ENCODE assay signal across 9 mouse cellular contexts in the genomic region with DNA sequence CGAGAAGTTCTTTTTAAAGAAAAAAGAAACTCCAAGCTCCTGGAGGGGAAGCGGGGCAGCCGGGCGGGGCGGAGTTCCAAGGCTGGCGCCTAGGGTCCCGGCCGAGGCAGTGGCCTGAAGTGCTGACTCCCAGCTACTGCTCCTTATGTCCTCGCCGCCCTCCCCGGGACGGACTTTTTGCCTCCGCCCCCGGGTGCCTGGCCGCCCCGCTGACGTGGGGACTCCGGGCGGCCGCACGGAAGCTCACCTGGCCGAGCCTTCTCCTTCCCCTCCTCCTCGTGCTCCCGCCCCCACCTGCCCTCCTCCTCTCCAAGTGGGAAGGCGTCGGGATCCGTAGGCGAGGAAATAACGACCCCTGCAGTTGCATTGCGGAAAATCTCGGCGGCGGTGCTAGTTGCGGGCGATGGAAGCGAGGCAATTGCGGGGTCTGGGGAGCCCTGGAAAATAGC. TPM values are rescaled to one million over a fixed set of nuclear protein-coding genes. Genes with fewer than 3 reads are reported as not detected.
DNase-seq lines count a peak whose midpoint lies in the region; ATAC-seq lines count a peak whose summit lies in the region.
"Had no signal": no experiment of that assay in that cellular context is flagged by ENCODE, and none has a peak within 500 bp of the region (broad histone marks: within the 10 kb centered on the region; RNA-seq: fewer than 3 reads in every experiment).

No protein-coding gene starts in this region.

- peaks cover 74% of the 10 kb centered on the region for H3K27me3 ChIP-seq in kidney, embryonic 15.5 days
- H3K27me3 ChIP-seq in forebrain, embryonic 14.5 days (replicated peaks; ENCODE audit: control insufficient read depth, insufficient read depth, low read length): peaks cover 36% of the 10 kb centered on the region

- ATAC-seq in kidney, embryonic 15.5 days (replicated peaks; ENCODE audit: low FRiP score): 0 out of 2 replicates have a peak, but pooled peaks have one; percentile 18
- peak; percentile 45 for ATAC-seq in forebrain, embryonic 14.5 days
- ATAC-seq: Patski had no signal

- H3K4me1 ChIP-seq in kidney, embryonic 15.5 days: peaks cover 22% of the 10 kb centered on the region
- H3K4me1 ChIP-seq in forebrain, embryonic 14.5 days (ENCODE audit: control insufficient read depth, insufficient read depth, low read length): peaks cover 9% of the 10 kb centered on the region

- H3K4me2 ChIP-seq in kidney, embryonic 15.5 days: peak overlapping the region; percentile 73
- H3K4me2 ChIP-seq in forebrain, embryonic 14.5 days (ENCODE audit: low read length): peak overlapping the region; percentile 84

- H3K4me3 ChIP-seq in kidney, embryonic 15.5 days (replicated peaks): peak overlapping the region; percentile 43
- H3K4me3 ChIP-seq in forebrain, embryonic 14.5 days (ENCODE audit: low read depth, low read length): peak overlapping the region; percentile 35

- no peaks in the 10 kb centered on the region for H3K36me3 ChIP-seq in kidney, embryonic 15.5 days
- H3K36me3 ChIP-seq in forebrain, embryonic 14.5 days (ENCODE audit: control insufficient read depth, insufficient read depth, low read length): no peaks in the 10 kb centered on the region

- intact Hi-C loops in left cerebral cortex, postnatal 36 days (cut with DNase I): loop anchor here (5.0 kb wide), 1 partner anchor 1812 kb away; no protein-coding TSS in a partner anchor

- no peak overlapping the region for H3K27ac ChIP-seq in kidney, embryonic 15.5 days
- no peak overlapping the region for H3K27ac ChIP-seq in forebrain, embryonic 14.5 days (ENCODE audit: low read depth, low read length)

- DNase-seq in kidney, postnatal 25 days: no peak
- peak; percentile 86 for DNase-seq in cerebellum, adult 11-12 months
- peak; percentile 59 for DNase-seq in forebrain, embryonic 14.5 days (ENCODE audit: low spot score)
- peak; percentile 59 to 72 for DNase-seq in left cerebral cortex, postnatal 36 days (ENCODE audit: low spot score in 2 of 2)
- peak; percentile 73 to 82 for DNase-seq in right cerebral cortex, postnatal 10 days (ENCODE audit: low spot score in 2 of 2)
- no peak for DNase-seq in adrenal gland, adult 8-10 months
- no peak for DNase-seq in spleen, postnatal 14 days (ENCODE audit: low spot score in 2 of 2)

- no peaks in the 10 kb centered on the region for H3K9me3 ChIP-seq in kidney, embryonic 15.5 days (replicated peaks)
- H3K9me3 ChIP-seq in forebrain, embryonic 14.5 days (replicated peaks; ENCODE audit: control insufficient read depth, low read length): no peaks in the 10 kb centered on the region

- no peak overlapping the region for H3K9ac ChIP-seq in kidney, embryonic 15.5 days
- peak overlapping the region; percentile 60 for H3K9ac ChIP-seq in forebrain, embryonic 14.5 days (ENCODE audit: low read length)

- WGBS in kidney, embryonic 15.5 days: 1% methylated on average over 35 of the region's 37 CpGs
- WGBS in forebrain, embryonic 14.5 days: under 1% methylated on average over 37 of the region's 37 CpGs

RNA-seq across cellular contexts. Expression of gene Car10, which starts 1.1 kb away (rescaled TPM):
- polyA plus RNA-seq in kidney, embryonic 15.5 days (2015; fragmentation: Nextera tagmentation; extraction: Ambion mirVana): 0.05 and 0.08 TPM in 2 replicates
- 6.3 and 9.1 TPM in 2 replicates for polyA plus RNA-seq in forebrain, embryonic 14.5 days (2014; fragmentation: Nextera tagmentation; extraction: Ambion mirVana)
- total RNA-seq in left cerebral cortex, postnatal 36 days (2021): 100 to 1,000 TPM; 134 to 140 TPM
- under 1 TPM in 2 of 4 experiments, not detected in 2; 0.17 to 0.40 TPM for total RNA-seq in adrenal gland, adult 8-10 months (2022)
- polyA plus RNA-seq: Patski had no signal

Comparison
In these comparisons a context has a peak if more than half of its experiments do, and no peak if none do; other contexts are left out.
1. DNase-seq: peak in cerebellum, adult 11-12 months (single experiment), forebrain, embryonic 14.5 days (single experiment), left cerebral cortex, postnatal 36 days (2 of 2) and right cerebral cortex, postnatal 10 days (2 of 2); none in kidney, postnatal 25 days (0 of 2), adrenal gland, adult 8-10 months (single experiment) and spleen, postnatal 14 days (0 of 2).
2. RNA of gene Car10, which starts 1.1 kb away (total RNA-seq): 134 to 140 TPM in left cerebral cortex, postnatal 36 days; 0.17 to 0.40 TPM in adrenal gland, adult 8-10 months; every median in the first group is over 10 times any median in the second.